Mouse (Mus musculus): ENCODE measurements around the gene Mfrp.

DNA sequence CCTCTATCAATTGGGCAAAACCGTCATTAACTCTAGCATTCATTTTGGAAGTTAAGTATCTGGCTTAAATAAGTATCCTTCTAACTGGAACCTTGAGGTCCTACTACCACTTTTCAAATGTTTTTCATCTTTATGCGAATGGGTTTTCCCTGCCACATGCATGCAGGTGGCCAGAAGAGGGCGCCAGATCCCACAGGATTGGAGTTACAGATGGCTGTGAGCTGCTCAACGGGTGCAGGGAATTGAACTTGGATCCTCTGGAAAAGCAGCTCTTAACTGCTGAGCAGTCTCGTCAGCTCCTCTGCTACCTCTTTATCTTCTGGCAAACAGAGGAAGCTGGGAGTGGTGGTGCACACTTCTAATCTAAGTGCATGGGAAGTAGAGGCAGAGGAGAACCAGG is 17.5 kb downstream of the Mfrp start:
- peak; percentile 83 for TF ChIP-seq CTCF (IDR thresholded peaks at IDR 0.05; ENCODE audit: low read depth, low read length)
- no peak for TF ChIP-seq POLR2A (IDR thresholded peaks at IDR 0.05; ENCODE audit: extremely low read depth, insufficient read depth, low read length)

Data from liver, adult 2 months (tissue).